Mouse (Mus musculus) C2C12 (cell line): ENCODE results near the gene Arhgef19.

ENCODE experiments used
- CEBPB ChIP-seq: IDR thresholded peaks from one replicate; pipeline ENCODE4 v1.6.1; 2011; ENCODE audit warnings: low read depth, mild to moderate bottlenecking, control low read depth, moderate library complexity
- CTCF ChIP-seq: IDR thresholded peaks from one replicate; pipeline ENCODE4 v1.5.1; 2011; ENCODE audit not compliant: control insufficient read depth, insufficient read depth, insufficient read length
- MAX ChIP-seq: IDR thresholded peaks from one replicate; pipeline ENCODE4 v1.6.1; 2011; ENCODE audit warnings: mild to moderate bottlenecking, control low read depth
- MYOD1 ChIP-seq: IDR thresholded peaks from one replicate; pipeline ENCODE4 v1.6.1; 2011; ENCODE audit warnings: low read depth; ENCODE audit not compliant: control insufficient read depth, insufficient read length

GRCm38 (mm10) chr4:141283879-141284411, 44.6 kb downstream of the Arhgef19 start:
- TF ChIP-seq CTCF, result no peak
- no peak for TF ChIP-seq MYOD1
- TF ChIP-seq MAX, result no peak
- TF ChIP-seq CEBPB, result no peak
